Mouse (Mus musculus) kidney, embryonic 14.5 days (tissue): ENCODE results near the gene Als2cl. TPM values are rescaled to one million over a fixed set of nuclear protein-coding genes. Genes with fewer than 3 reads are reported as not detected.

ENCODE experiments used
- ATAC-seq: fragments of 200-750 bp; cut with Nextera tagmentation; 2 replicates; pipeline ENCODE4 v1.8.0; 2017; ENCODE audit warnings: moderate number of reproducible peaks, mild to moderate bottlenecking, moderate TSS enrichment, moderate library complexity; ENCODE audit not compliant: low FRiP score, low TSS enrichment
- H3K27ac ChIP-seq: fragments of 300-500 bp; sonication (generic); 2 replicates; pipeline ENCODE4 v1.5.1; 2014; ENCODE audit warnings: low read depth, mild to moderate bottlenecking, low read length, moderate library complexity, mixed read lengths
- H3K27me3 ChIP-seq: fragments of 300-500 bp; sonication (generic); 2 replicates; pipeline ENCODE4 v1.6.1; 2014; ENCODE audit warnings: mild to moderate bottlenecking, low read length; ENCODE audit not compliant: control insufficient read depth, insufficient read depth
- H3K36me3 ChIP-seq: fragments of 300-500 bp; sonication (generic); 2 replicates; pipeline ENCODE4 v1.6.1; 2014; ENCODE audit warnings: low read length, mixed read lengths; ENCODE audit not compliant: control insufficient read depth, insufficient read depth
- H3K4me1 ChIP-seq: fragments of 300-500 bp; sonication (generic); 2 replicates; pipeline ENCODE4 v1.6.1; 2014; ENCODE audit warnings: low read length, mixed read lengths; ENCODE audit not compliant: control insufficient read depth, insufficient read depth
- H3K4me2 ChIP-seq: fragments of 300-500 bp; sonication (generic); replicated peaks from 2 replicates; pipeline ENCODE4 v1.6.1; 2014; ENCODE audit warnings: low read depth, mild to moderate bottlenecking, low read length
- H3K4me3 ChIP-seq: fragments of 300-500 bp; sonication (generic); 2 replicates; pipeline ENCODE4 v1.5.1; 2014; ENCODE audit warnings: mild to moderate bottlenecking, low read length
- H3K9ac ChIP-seq: fragments of 300-500 bp; sonication (generic); 2 replicates; pipeline ENCODE4 v1.6.1; 2014; ENCODE audit warnings: low read depth, mild to moderate bottlenecking, low read length, moderate library complexity
- H3K9me3 ChIP-seq: fragments of 300-500 bp; sonication (generic); 2 replicates; pipeline ENCODE4 v1.6.1; 2016; ENCODE audit warnings: low read length; ENCODE audit not compliant: control insufficient read depth
- WGBS: fragments of 180-500 bp; shearing (Covaris S2); extraction: QIAGEN DNeasy Blood & Tissue Kit; methylation state at CpG from one replicate; pipeline ENCODE4 v1.1.7; 2014; 5-methylcytosine and 5-hydroxymethylcytosine counted together
- polyA plus RNA-seq: library from polyadenylated mRNA; unstranded; fragments of >200 nt; fragmentation: Nextera tagmentation; extraction: Ambion mirVana; gene quantifications from 2 replicates; pipeline ENCODE4 v1.2.1, GENCODE M21; 2014

The Als2cl gene
- polyA plus RNA-seq, 1 experiment from 2014 or later, result 4.1 TPM

GRCm38 (mm10) chr9:110920665-110921419 is 41.2 kb downstream of the Als2cl start:
- Histone ChIP-seq H3K9me3 (no peaks in the 10 kb centered on the region), H3K4me1 (no peaks in the 10 kb centered on the region), H3K27me3 (no peaks in the 10 kb centered on the region), H3K4me2 (no peak overlapping the region), H3K4me3 (no peak overlapping the region), H3K27ac (no peak overlapping the region), H3K9ac (no peak overlapping the region), H3K36me3 (no peaks in the 10 kb centered on the region)
- ATAC-seq, result no peak
- WGBS, result 54% methylated on average over 15 of the region's 15 CpGs

DNA sequence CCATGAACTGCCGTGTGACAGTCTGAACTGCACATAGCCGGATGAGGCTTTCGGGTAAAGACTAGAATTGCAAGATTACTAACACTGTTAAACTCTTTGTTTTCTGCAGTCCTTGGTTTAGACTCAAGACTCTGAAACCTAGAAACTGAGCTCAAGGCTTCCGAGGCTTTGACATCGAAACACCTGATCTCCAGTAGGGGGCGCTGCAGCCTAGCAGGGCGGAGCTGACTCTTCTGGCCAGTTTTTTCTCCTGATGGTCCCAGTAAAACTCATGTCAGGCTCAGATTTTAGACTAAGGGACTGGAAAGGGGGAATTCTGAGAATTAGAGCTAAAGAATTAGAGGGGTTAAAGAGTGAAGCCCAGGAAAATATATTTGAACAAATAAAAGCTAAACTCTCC is 43.1 kb downstream of the Als2cl start:
- H3K9me3 ChIP-seq, result no peaks in the 10 kb centered on the region

GRCm38 (mm10) chr9:110931573-110931972 is 51.9 kb downstream of the Als2cl start:
- H3K4me3 ChIP-seq, result no peak overlapping the region
- 87% methylated on average over 6 of the region's 6 CpGs for WGBS
- no peaks in the 10 kb centered on the region for H3K36me3 ChIP-seq

More for the DNA sequence above, 43.1 kb downstream of the Als2cl start:
- Histone ChIP-seq H3K27ac (no peak overlapping the region), H3K27me3 (no peaks in the 10 kb centered on the region), H3K4me2 (no peak overlapping the region), H3K9ac (no peak overlapping the region), H3K36me3 (no peaks in the 10 kb centered on the region), H3K4me1 (no peaks in the 10 kb centered on the region), H3K4me3 (no peak overlapping the region)
- 20% methylated on average over 7 of the region's 7 CpGs for WGBS
- ATAC-seq, result no peak

DNA sequence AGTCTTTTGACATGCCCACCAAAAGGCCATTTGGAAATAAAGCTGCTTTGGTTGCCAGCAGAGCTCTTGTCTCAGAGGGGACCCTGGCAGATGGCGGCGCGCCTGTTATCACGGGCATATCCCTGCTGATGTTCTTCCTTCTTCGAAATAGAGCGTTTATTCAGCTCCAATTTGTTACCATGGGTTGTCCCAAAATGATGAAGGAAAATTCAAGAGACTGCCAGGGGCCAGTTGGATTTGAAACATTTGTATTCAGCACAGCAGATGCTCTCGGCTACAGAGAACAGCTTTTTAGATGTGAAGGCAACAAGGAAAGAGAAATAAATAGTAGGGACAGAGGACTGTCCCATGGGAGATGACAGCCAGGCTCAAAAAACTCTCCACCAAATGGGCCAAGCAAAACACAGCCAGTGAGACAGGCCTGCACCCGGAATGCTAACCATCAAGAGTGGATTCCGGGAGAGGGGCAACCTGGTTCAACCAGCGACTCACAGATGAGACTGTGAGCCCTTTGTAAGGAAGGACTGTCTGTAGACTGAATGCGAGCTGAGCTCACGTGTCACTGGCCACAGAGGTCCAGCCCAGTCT is 54.3 kb downstream of the Als2cl start:
- no peak for ATAC-seq
- H3K4me3 ChIP-seq, result no peak overlapping the region
- no peak overlapping the region for H3K27ac ChIP-seq
- H3K36me3 ChIP-seq, result no peaks in the 10 kb centered on the region
- H3K4me2 ChIP-seq, result no peak overlapping the region
- no peaks in the 10 kb centered on the region for H3K4me1 ChIP-seq
- WGBS, result 79% methylated on average over 12 of the region's 12 CpGs
- no peak overlapping the region for H3K9ac ChIP-seq
- H3K9me3 ChIP-seq, result no peaks in the 10 kb centered on the region
- H3K27me3 ChIP-seq, result no peaks in the 10 kb centered on the region

More at GRCm38 (mm10) chr9:110931573-110931972, 51.9 kb downstream of the Als2cl start:
- Histone ChIP-seq H3K9me3 (no peaks in the 10 kb centered on the region), H3K4me2 (no peak overlapping the region), H3K9ac (no peak overlapping the region), H3K4me1 (no peaks in the 10 kb centered on the region), H3K27ac (no peak overlapping the region), H3K27me3 (no peaks in the 10 kb centered on the region)
- no peak for ATAC-seq

DNA sequence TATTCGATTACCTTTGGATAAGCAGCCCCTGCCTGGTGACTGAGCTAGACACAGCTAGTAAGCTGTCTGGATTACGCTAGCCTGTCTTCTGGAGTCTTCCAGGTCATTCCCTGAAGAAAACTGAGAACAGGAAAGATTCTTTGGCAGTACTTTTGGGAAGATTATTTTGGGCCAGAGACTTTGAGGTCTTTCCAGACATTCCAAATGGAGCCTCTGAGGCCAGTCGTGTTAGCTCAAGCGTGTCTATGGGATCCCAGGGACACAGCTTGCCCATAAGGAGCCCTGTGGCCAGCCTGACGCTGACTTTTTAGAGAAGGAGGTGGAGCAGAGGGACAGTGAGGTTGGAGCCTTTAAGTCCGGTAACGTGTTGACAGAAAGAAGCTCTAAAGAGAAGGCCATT is 56.3 kb downstream of the Als2cl start:
- H3K9me3 ChIP-seq, result no peaks in the 10 kb centered on the region
- no peak overlapping the region for H3K4me3 ChIP-seq
- no peak overlapping the region for H3K4me2 ChIP-seq
- no peak for ATAC-seq
- 82% methylated on average over 7 of the region's 7 CpGs for WGBS
- no peaks in the 10 kb centered on the region for H3K36me3 ChIP-seq
- no peaks in the 10 kb centered on the region for H3K4me1 ChIP-seq
- H3K9ac ChIP-seq, result no peak overlapping the region
- H3K27ac ChIP-seq, result no peak overlapping the region
- H3K27me3 ChIP-seq, result no peaks in the 10 kb centered on the region

DNA sequence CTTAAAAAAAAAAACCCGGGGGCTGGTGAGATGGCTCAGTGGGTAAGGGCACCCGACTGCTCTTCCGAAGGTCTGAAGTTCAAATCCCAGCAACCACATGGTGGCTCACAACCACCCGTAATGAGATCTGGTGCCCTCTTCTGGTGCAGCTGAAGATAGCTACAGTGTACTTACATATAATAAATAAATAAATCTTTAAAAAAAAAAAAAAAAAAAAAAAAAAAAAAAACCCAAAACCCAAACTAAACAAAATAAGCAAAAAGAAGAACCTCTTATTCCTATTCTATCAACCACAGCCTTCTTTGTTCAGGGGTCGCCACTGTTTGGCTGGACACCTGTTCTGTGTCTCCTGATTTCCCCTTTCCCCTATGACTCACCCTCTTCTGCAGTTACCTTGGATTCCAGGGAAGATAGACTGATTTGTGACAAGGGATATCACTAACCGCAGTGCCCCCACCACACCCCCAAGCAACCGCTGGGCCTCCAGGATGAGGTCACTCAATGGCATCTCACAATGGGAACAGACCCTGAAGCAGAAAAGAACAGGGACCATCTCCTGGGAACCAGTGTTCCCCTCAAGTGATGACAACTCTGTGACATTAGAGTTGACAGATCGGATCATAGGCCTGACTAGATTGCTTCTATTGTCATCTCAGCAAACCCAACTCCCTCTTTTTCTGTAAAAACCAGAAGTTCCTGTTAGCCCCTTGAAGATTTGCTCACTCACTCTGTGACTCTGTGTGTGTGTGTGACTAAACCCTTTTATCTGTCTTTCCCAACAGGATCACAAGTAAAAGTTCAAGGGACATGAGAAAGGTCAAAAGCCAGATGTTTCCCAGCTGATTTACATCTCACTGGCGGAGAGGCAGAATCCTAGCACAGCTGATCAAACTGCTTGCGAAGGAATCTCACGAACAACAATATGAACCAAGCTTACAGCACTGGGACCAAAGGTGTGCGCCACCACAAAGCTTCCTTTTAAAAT is 58.1 kb downstream of the Als2cl start:
- Histone ChIP-seq H3K4me3 (no peak overlapping the region), H3K9ac (no peak overlapping the region), H3K4me1 (no peaks in the 10 kb centered on the region), H3K9me3 (no peaks in the 10 kb centered on the region), H3K27me3 (no peaks in the 10 kb centered on the region), H3K27ac (no peak overlapping the region), H3K4me2 (no peak overlapping the region), H3K36me3 (no peaks in the 10 kb centered on the region)
- 68% methylated on average over 12 of the region's 12 CpGs for WGBS
- ATAC-seq, result no peak

DNA sequence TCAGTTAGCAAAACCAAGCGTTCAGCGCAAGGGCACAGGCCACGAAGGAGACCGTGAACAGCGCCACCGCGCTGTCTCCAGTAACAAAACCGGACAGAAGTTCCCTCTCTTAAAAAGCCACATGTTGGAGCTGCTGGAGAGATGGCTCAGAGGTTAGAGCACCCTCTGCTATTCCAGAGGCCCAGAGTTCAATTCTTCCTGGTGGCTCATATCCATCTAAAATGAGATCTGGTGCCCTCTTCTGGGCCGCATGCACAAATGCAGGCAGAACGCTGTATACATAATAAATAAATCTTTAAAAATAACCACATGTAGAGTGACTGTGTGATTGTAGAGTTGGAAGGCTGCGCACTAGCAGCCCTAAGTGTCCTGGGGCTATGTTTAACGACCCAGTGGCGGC is 64.6 kb downstream of the Als2cl start:
- Histone ChIP-seq H3K4me1 (0 out of 2 replicates have a peak, but pooled peaks cover 2% of the 10 kb centered on the region), H3K27ac (no peak overlapping the region), H3K9me3 (no peaks in the 10 kb centered on the region), H3K36me3 (no peaks in the 10 kb centered on the region), H3K9ac (no peak overlapping the region), H3K27me3 (peaks cover 41% of the 10 kb centered on the region), H3K4me3 (no peak overlapping the region), H3K4me2 (no peak overlapping the region)
- WGBS, result 36% methylated on average over 13 of the region's 13 CpGs
- ATAC-seq, result no peak

DNA sequence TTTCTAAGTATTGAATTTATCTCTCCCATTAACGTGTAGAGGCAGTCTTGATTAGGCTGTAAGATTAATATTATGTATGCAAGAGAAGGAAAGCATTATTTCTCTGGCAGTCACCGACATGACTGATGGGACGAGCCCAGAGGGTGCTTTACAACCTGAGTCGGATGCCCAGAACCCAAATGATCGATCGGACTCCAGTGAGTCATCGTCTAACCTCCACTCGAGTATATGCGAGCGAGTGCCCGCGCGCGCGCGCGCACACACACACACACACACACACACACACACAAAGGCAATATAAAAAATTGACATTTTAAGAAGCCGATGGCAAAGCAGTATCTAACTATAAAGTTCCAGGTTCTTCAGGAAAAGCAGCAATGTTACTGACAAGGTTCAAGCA is 65.7 kb downstream of the Als2cl start:
- no peak for ATAC-seq
- Histone ChIP-seq H3K4me2 (no peak overlapping the region), H3K4me3 (no peak overlapping the region), H3K27ac (no peak overlapping the region), H3K4me1 (0 out of 2 replicates have a peak, but pooled peaks cover 2% of the 10 kb centered on the region), H3K9ac (no peak overlapping the region), H3K36me3 (no peaks in the 10 kb centered on the region), H3K9me3 (no peaks in the 10 kb centered on the region), H3K27me3 (peaks cover 41% of the 10 kb centered on the region)
- WGBS, result 8% methylated on average over 18 of the region's 18 CpGs
